Mouse (Mus musculus) layer of hippocampus, postnatal 36 days (tissue): ENCODE measurements around the gene Ifna2. TPM values are rescaled to one million over a fixed set of nuclear protein-coding genes. Genes with fewer than 3 reads are reported as not detected.
A peak's percentile ranks its signal among the peaks of the same experiment; 100 is the strongest.

Experiments
- DNase-seq, 2 experiments: peaks; one replicate each; pipeline ENCODE4 v3.0.0; 2022
- total RNA-seq, 2 experiments: library from RNA; stranded (reverse); gene quantifications; 2 replicates each; pipeline ENCODE4 v1.2.3; 2021

The Ifna2 gene
- not detected for total RNA-seq

- DNase-seq = no peak
Observed at GRCm38 (mm10) chr4:88683812-88684211, at the start of gene Ifna2. Gene Ifna2, minus strand, starts transcription at chr4:88683912.

DNA sequence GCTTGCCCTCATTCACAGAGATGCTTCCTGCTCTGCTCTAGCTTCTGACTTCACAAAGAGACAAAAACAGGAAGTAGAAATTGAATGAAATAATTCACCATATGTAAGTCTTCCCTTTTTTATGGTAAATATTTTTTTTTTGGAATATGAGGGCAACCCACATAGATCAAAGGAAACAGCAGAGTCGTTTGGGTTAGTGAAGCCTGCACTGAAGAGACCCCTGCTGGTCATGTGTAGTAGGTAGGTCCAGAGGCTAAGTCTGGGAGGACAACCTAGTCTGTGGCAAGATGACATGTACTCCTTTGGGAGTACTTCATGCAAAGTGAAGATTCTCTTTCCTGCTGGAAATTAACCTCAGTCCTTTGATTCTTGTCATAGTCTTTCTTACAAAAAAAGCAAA is 43.6 kb upstream of the Ifna2 start:
- no peak for DNase-seq

DNA sequence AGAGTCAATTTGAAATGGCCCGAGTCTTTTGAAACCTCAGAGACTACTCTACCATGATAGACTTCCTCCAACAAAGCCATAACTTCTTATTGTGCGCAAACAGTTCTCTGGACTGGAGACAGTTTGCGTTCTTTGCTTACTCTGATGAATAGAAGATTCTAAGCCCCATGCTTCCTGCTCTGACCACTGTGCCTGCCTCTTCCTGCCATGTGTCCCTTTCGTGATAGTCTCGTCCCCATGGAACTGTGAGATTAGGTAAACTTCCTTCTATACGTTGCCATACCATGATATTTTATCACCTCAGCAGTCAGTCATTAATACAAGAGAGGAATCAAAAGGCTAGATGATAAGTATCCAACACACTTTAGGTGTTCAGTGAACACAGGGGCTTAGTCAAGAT is 43.0 kb upstream of the Ifna2 start:
- no peak for DNase-seq

GRCm38 (mm10) chr4:88723497-88724090 is 39.9 kb upstream of the Ifna2 start:
- no peak for DNase-seq

DNA sequence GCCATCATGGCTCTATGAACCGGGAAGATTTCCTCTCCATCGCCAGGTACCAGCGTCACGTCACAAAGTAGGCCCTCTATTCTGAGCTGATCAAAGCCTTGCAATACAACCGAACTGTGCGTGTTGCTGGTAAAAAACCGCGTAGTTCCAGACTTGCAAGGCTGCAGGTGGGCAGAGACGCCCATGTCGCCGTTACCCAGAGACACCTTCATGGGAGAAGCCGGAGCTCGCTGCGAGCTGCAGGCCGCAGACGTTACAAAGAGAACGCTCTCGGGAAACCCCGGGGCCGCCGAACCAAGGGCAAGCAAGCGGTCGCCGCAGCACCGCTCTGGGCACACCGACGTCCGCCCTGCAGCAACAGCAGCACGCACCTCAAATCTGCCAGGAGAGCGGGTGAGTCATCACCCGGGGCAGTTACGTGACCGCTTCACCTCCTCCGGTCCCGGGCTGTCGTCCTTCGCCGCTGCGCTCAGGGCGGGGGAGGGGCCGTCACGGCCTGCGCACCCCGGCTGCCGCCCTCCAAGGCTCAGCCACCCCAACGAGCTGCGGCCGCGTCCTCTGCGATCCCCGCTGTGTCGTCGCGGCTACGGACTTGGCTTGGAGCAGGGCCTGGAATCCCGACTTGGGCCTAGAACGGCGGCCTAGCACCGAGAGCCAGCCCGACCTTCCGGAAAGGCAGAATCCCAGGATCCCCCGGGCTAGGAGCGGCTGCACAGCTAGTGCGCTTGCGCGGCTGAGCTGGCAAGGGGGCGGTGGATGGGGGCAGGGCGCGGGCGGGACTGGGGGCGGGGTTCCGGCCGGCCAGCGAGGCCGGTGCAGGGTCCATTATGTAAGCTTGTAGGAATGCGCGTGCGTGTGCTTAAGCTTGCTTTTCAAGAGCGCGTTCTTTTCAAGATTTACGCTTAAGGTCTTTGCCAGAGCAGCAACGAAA is 38.3 kb upstream of the Ifna2 start, which contains the start of the genes Gm26566 and Klhl9:
Gene Gm26566, plus strand, starts transcription at position 15 of the 931 bp plus-strand sequence.
Gene Klhl9, minus strand, starts transcription at position 675 of the 931 bp plus-strand sequence.
- peak; percentile 86 to 89 for DNase-seq

- no peak for DNase-seq
Observed at GRCm38 (mm10) chr4:88718715-88719114, 35.0 kb upstream of the Ifna2 start.

- no peak for DNase-seq
Observed at GRCm38 (mm10) chr4:88715059-88715458, 31.3 kb upstream of the Ifna2 start.

DNA sequence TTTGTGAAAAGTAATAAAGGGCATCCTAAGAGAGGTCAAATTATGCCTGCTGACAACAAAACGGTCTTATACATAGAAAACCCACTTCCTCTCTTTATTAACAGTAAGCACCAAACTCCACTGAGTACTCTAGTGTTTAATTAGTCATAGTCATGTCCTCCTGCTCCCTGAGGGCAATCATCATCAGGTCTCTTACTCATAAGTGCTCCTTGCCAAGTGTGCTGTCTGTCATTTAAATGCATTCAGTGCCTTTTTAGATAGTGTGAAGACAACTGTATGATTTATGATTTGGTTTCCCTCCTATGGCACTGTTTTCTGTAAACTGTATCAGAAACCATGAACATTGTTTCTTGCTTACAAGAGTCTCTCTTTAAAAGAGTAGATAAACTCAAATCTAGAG is 30.6 kb upstream of the Ifna2 start:
- DNase-seq = no peak

- no peak for DNase-seq
Observed at GRCm38 (mm10) chr4:88707128-88707826, 23.6 kb upstream of the Ifna2 start.

GRCm38 (mm10) chr4:88705924-88706323 is 22.2 kb upstream of the Ifna2 start:
- DNase-seq = no peak

GRCm38 (mm10) chr4:88699301-88699700 is 15.6 kb upstream of the Ifna2 start:
- DNase-seq = no peak

- DNase-seq = no peak
Observed at GRCm38 (mm10) chr4:88698781-88699180, 15.1 kb upstream of the Ifna2 start.

DNA sequence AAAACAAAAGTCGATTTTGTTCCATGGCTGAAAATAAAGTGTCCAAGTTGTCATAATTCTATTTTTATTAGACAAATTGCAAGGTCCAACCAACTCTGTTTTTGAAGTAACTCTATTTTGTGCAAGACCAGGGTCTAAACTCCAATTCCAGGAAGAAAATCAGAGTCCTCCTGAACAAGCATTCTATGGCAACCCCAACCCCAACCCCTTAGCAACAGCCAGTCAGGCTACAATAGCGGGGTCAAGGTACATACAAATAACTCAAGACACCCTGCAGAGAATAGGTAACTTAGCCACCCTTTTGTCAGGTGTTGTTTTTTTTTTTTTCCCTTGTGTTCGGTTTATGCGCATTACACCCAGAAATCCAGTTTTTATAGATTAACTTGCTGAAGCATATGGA is 14.0 kb upstream of the Ifna2 start:
- DNase-seq = no peak

DNA sequence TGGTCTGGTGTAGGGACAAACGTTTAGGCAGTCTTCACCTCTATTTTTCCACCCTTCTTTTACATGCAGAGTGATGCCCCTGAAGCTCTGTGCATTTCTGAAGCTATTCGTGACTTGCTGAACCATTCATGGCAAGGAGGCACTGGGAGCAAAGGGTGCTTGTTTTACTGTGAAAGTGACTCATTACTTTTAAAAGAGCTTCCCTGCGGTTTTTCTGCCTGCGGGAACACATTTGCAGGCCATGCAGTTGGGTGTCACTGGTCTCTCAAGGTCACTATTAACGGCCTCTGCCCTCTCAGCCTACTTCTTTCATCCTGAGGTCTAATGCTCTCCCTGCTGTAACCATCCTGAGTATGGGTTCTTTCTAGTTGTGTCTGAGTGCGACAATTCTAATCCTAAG is 13.4 kb upstream of the Ifna2 start:
- DNase-seq = no peak

DNA sequence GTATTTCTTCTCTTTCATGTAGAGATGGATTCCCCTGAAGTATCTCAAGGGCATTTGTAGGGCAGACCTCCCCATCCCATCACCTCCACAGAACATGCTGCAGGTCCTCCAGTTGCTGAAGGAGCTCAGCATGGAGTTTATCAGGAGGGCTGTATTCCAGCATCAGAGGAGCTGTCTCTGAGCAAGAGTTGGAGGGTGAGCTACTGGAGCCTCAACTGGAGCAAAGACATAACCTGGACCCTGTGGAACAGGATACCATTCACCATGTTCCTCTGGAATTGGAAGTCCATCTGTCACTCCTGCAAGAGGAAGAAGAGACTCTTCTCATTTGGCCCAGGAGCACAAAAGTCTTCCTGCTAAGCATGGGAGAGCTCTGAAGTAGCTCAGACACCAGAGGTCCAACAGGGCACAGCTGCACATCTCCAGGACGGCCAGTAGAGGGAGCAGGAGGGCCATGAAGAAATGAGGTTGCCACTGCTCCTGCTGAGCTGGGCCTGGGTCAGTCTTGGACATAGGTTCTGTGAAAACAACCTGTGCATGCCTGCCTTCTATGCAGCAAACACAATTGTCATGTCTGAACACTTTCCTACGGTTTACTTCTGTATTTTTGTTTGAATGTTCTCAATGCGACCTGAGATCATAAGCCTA is 12.6 kb upstream of the Ifna2 start:
- peak; percentile 48 to 67 for DNase-seq

DNA sequence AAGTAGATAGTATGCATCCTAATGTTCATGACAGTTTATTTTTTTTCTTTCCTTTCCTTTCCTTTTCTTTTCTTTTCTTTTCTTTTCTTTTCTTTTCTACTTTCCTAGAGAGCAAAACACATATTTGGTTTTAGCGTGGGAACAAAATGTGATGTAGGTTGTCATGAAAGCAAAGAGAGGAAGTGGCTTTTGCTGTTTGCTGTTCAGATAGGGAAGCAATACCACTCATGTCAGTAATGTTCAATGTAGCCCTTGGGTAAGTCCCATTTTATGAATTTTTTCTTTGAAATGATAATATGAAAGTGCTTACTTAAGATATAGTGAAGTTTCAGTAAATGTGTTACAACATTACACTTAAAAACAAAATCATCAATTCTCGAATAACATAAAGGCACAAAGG is 9.7 kb upstream of the Ifna2 start:
- no peak for DNase-seq

- DNase-seq = no peak
Observed at GRCm38 (mm10) chr4:88692537-88692936, 8.8 kb upstream of the Ifna2 start.

- DNase-seq = no peak
Observed at GRCm38 (mm10) chr4:88691259-88691658, 7.5 kb upstream of the Ifna2 start, which contains the start of gene Ifnab. Gene Ifnab, minus strand, starts transcription at chr4:88691359.

- no peak for DNase-seq
Observed at GRCm38 (mm10) chr4:88681353-88681752, 2.4 kb downstream of the Ifna2 start.

DNA sequence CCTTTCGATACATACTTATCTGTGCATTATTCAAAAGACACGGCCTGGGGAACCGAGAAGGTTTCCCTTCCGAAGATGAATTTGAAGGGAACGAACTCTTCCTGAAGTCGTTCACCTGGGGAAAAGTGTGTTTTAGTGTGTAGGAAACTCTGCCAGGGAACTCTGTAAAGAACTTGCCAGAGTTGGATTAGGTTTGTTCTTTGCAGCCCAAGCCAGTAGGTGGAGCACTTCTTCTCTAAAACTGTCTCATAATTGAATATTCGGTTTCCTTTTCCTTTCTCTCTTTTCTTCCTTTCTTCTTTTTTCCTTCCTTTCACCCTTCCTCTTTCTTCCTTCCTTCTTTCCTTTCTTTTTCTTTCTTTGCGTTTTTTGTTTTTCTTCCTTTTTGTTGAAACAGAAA is 3.4 kb downstream of the Ifna2 start:
- no peak for DNase-seq

- DNase-seq = no peak
Observed at GRCm38 (mm10) chr4:88676824-88677223, 6.9 kb downstream of the Ifna2 start, which contains the start of gene Ifna16. Gene Ifna16, minus strand, starts transcription at chr4:88676924.

GRCm38 (mm10) chr4:88655461-88655860 is 28.3 kb downstream of the Ifna2 start:
- no peak for DNase-seq
